Mouse (Mus musculus): ENCODE results near the gene Tcte3.
"Not testable (repeated sequence)": the region's sequence is repeated elsewhere in the genome, so short reads cannot be mapped to it uniquely, and the experiment has no call there.

DNA sequence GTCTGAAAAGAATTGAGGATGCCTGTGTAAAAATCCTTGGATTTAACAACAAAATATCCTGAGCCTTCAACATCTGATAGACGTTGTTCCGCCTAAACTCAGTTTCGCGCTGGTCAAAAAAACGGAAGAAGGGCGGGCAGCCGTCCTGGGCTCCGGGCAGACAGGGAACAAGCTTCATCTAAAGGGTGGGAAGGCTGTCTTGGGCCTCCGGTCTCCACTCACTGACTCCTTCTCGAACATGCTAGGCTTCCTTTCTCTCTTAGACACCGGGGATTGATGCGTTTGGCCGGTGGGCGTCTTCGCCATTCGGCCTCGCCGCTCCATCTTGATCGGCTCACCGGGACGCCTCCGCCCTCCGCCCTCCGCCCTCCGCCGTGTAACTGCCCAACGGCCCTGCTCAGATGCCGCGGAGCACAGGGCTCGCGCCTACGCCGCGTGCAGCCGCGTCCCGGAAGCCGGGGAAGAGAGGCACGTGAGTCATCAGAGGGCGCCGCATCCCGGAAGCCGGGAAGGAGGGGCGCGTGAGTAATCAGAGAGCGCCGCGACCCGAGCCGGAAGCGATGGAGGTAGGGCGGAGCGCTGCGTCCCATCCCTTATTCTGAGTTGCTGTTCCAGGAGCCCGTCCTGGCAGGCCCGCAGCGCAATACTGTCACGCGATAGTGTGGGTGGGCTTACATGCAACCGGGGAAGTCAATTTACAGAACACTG lies 31.4 kb downstream of the Tcte3 start, which contains the start of gene Gm3435:
- not testable (repeated sequence) for TF ChIP-seq CTCF (IDR thresholded peaks at IDR 0.05; ENCODE audit: borderline replicate concordance, control insufficient read depth, extremely low read depth, insufficient read depth, low read length, poor library complexity); POLR2A (IDR thresholded peaks at IDR 0.05; ENCODE audit: control insufficient read depth, extremely low read depth, insufficient read depth, low read length, poor library complexity)

Data from thymus, adult 2 months (tissue).